Mouse (Mus musculus) retina, postnatal 1 day (tissue): ENCODE data around the gene Lrfn2.

Experiments
- DNase-seq: peaks from one replicate; pipeline ENCODE4 v3.0.0-alpha.2; 2012

Gene Lrfn2

GRCm38 (mm10) chr17:49035052-49035451 is 102.9 kb downstream of the Lrfn2 start:
- DNase-seq: no peak

DNA sequence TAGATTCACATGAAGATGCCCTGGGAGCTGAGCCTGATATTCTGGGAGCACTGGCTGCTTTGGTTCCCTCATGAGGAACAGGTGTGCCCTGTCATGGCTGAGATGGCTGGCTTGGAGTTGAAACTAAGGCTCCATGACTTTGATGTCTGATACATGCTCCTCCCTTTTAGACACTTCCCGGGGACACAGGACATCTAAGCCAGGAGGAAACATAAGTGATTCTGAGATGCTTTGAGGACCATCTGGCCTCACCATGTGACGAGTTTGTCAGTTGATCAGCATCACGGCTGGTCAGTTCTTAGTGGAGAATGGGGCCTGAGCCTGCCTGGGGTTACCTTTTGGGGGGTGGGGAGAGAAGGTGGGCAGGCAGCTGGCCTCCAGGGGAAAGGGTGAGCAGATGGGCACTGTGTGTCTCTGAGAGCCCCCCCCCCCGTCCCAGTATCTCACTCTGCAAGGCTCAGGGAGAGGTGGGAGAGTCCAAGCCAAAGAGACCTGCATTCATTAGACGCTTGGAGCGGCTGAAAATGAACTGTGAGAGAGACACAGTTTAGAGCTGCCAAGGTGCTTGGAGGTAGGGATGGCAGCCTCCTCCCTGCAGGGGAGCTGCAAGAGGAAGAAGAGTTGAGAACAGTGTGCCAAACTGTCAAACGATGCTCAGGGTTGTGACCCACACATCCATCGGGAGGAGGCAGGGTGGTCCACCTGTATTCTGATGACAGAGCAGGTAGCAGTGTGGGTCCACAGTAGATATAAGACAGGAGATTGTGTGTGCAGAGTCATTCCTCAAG is 105.2 kb downstream of the Lrfn2 start:
- DNase-seq: no peak

DNA sequence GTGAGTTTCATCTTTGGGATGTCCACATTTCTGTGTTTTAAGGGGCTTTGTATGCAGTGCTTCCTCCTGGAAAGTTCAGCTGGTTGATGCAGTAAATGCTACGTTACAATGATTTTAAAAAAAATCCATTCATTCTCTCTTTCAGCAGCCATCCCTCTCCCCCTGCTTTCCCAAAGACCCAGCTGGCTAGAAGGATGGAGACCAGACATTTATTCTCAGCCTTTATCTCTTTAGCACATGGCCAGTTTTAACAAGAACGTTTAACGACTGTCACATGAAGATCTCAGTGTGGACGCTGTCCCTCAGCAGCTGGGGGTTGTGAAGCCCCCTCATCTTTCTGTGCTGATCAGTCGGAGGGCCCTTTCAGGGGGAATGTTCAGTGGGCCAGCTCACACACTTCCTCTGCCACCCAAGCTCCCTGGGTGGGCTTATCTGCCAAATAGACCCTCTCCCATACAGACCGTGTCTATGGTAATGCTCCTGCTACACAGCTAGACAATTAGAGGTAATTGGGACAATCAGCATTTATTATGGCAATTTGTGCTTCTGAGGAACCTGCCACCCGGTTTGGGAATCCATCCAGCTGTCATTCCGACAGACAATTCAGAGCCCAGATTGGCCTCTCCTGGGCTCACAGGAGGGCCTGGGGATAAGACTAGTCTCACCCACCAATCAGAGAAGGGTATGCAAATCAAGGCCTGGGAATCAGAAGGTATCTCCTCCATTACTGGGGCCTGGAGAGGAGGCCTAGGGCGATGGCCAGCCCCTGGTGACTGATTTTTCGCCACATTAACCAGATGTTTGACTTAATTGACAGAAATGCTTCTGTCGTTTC is 111.8 kb downstream of the Lrfn2 start:
- peak; percentile 96 for DNase-seq

DNA sequence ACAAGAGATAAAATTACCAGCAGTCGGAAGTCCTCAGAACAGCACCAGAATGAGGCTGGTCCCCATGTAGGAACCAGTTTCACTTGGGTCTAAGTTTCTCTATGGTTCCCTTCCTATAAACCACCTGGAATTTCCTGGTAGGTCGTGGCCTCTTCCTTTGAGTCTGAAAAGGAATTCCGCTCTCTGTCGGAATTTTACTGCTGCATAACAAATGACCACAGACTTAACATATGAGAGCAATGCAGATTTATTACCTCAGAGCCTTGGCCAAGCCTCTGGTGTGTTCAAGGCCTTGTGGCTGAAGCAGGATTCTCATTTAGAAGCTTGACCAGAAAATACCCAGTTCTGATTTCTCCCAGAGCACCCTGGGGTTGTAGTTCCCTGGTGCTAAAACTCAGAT is 115.7 kb downstream of the Lrfn2 start:
- no peak for DNase-seq

GRCm38 (mm10) chr17:49051231-49051630 is 119.1 kb downstream of the Lrfn2 start:
- peak; percentile 36 for DNase-seq

DNA sequence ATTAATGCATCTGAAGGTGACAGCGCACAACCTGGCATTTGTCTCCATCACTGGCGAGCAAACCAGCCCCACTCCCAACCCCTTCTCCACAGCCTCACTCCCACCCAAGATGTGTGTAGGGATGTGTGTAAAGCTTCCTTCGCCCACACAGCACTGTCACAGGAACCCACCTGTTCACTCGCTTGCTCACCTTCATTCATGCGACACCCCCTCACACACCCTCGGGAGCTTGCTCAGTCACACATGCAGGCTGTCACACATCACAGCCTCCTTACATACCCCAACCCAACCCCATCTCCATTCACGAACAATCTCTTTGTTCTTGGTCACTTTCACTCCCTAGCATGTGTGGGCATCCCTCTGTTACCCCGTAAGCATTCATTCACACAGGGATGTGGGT is 129.0 kb downstream of the Lrfn2 start:
- no peak for DNase-seq

DNA sequence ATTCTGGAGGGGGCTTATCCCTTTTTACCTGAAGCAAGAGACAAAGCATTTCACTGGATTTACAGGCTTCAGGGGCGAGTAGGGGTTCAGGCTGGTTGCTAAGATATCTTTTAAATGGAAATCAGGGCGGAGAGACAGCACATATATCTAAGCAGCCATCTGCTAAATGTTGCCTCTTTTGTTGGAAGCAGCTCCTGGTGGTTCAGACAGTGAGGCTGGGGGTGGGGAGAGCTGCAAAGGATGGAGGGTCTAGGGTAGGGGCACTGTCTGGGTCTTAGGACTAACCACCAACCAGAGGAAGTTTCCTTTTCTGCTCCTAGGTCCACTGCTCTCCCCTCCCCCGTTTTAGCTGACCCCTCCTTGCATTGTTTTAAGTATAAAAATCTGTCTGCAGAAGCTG is 131.6 kb downstream of the Lrfn2 start:
- no peak for DNase-seq

DNA sequence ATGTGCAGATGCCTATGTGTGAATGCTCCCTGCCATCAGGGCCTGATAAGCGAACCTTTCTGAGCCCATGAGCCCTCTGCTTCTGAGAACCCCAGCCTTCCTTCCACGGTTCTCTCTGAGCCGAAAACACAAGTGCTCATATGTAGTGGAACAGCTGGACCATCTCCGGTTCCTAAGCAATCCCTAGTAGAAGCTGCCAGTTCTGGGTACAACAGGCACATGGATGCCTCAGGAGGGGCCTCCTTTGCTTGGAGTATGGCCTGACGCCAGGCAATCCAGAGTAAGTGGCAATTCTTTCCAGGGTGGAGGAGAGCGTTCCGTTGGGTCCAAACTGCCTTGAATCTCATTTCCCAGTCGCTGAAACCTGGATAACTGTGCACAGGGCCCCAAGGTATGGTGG is 132.3 kb downstream of the Lrfn2 start:
- DNase-seq: no peak

GRCm38 (mm10) chr17:49065050-49065449 is 132.9 kb downstream of the Lrfn2 start:
- DNase-seq: no peak

DNA sequence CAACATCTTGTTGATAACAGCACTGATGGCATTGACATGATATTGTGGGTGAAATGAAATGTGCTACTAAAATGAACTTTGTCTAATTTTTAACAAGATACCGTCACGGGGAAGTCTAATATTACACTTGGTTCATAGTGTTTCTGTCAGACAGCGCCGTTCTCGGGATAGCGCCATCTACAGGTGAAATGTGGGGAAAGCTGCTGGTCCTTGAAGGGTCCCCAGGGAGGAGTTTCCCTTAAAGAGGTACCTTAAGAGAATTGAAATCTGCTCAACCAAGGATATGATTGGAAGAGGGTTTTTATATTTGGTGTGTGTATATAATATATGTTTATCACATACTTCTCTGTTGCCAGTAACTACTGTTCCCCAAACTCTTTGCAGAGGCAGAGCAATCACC is 134.6 kb downstream of the Lrfn2 start:
- DNase-seq: no peak

- no peak for DNase-seq
These were observed 146.0 kb downstream of the Lrfn2 start for GRCm38 (mm10) chr17:49078168-49078567.

DNA sequence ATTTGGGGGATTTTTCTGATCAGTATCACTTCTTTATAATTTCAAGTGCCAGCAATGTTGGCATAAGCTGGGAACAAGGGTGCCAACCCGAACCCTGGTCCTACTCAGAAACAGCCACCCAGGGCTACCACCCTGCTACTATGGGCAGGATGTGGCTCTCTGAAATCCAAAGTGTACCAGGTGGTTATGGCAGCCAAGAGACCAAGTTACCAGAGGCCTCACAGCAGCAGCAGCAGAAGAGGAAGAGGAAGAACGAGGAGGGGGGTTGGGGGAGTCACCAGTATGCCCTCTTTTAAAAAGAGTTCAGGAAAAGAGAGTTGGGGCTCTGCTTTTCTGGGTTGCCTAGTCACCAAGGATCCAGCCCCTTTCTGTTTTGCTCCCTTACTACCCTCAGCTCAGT is 147.5 kb downstream of the Lrfn2 start:
- DNase-seq: no peak

GRCm38 (mm10) chr17:49083594-49084380 is 151.6 kb downstream of the Lrfn2 start:
- DNase-seq: no peak

- DNase-seq: no peak
These were observed 152.9 kb downstream of the Lrfn2 start for GRCm38 (mm10) chr17:49085111-49085510.

GRCm38 (mm10) chr17:49096781-49097544 is 164.8 kb downstream of the Lrfn2 start:
- no peak for DNase-seq

DNA sequence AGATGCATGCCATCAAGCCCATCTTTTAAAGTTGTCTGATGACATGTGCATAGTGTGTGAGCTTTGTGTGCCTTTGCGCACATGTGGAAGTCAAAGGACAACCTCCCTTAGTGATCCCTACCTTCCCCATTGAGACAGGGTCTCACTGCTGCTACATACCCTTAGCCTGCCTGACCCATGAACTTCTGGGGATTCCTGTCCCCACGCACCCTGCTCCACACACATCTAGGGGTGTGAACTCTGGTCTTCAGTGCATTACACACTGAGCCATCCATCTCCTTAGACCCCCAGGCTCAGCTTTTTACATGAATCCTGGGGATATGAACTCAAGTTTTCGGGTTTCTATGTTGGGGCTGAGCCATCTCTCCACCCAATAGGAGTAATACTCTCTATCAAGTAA is 179.2 kb downstream of the Lrfn2 start:
- no peak for DNase-seq

DNA sequence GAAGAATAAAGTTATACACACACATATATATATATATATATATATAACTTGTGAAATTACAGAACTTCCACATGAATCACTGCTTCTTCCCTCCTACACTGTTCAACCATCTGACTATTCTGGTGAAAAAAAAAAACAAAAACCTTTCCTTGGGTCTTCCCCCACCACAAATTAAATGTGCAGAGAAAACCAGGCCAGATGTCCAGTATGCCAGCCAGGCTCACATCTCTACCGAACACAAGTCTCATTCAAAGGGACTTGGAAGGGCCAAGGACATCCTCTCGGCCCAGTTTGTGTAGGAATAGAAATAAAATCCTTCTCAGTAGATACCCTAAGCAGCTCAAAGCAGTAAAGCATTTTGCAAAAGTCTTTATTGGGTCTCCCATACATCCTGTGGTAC is 179.7 kb downstream of the Lrfn2 start:
- DNase-seq: no peak

DNA sequence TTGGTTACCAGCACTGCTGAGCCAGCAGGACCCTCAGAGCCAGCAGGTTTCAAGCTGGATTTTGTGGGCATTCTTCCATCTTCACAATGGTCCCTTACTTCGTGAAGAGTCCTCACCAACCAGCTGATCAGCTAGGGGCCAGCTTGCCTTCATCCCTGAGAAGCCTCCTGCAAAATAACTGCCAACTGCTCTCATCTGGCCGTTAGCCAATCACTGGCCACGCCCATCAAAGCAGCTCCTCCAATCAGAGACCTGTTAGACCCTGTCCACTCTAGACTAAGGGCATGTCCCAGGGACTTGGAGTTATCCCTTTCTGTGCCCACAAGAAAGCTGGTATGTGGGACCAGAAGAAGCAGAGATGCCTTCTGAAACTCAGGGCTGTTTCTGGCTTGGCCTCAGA is 181.2 kb downstream of the Lrfn2 start:
- peak; percentile 56 for DNase-seq

GRCm38 (mm10) chr17:49124166-49124565 is 192.0 kb downstream of the Lrfn2 start:
- DNase-seq: no peak

DNA sequence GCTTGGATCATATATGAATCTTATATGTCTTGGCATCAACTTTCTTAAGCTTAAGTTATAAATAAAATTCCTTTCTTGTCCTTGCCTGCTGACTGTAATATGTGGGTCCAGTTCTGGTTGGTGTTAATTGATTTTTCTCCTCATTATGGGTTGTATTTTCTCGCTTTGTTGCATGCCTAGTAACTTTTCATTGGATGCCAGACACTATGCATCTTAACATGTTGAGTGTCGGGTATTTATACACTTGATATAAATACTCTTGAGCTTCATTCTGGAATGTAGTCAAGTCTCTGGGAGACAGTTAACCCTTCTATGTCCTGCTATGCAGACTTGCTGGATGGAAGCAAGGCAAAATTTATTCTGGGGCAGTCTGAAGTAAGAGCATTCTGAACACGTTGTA is 192.5 kb downstream of the Lrfn2 start:
- DNase-seq: no peak
